ENCODE assay signal across 12 mouse cellular contexts in genomic region chr13:58679663-58680062, GRCm38 (mm10).
"Had no signal": no experiment of that assay in that cellular context is flagged by ENCODE, and none has a peak within 500 bp of the region (broad histone marks: within the 10 kb centered on the region; RNA-seq: fewer than 3 reads in every experiment).

No protein-coding gene starts in this region.

- H3K27ac ChIP-seq: kidney, postnatal 0 days; left cerebral cortex, adult 2 months; liver, embryonic 13.5 days had no signal

- H3K4me1 ChIP-seq: liver, embryonic 13.5 days had no signal

- H3K4me2 ChIP-seq: liver, embryonic 13.5 days; midbrain, embryonic 11.5 days had no signal

- H3K9ac ChIP-seq: liver, embryonic 13.5 days had no signal

- H3K4me3 ChIP-seq: left cerebral cortex, adult 2 months; liver, embryonic 13.5 days had no signal

- H3K27me3 ChIP-seq: liver, embryonic 13.5 days had no signal

- DNase-seq: kidney, adult 9 months; kidney, postnatal 25 days; liver, embryonic 13.5 days; lung, adult 2 months; lung, postnatal 14 days; lung, postnatal 4 days; midbrain, embryonic 14.5 days; thymus, adult 18-20 months; thymus, postnatal 36 days had no signal

- H3K9me3 ChIP-seq: liver, embryonic 13.5 days had no signal

- H3K36me3 ChIP-seq: liver, embryonic 13.5 days had no signal
